Mouse (Mus musculus) bone marrow, adult 2 months (tissue): ENCODE results near the gene Vmp1. TPM values are rescaled to one million over a fixed set of nuclear protein-coding genes. Genes with fewer than 3 reads are reported as not detected.
A peak's percentile ranks its signal among the peaks of the same experiment; 100 is the strongest.

Experiments
- H3K27ac ChIP-seq: fragments of 200-500 bp; 2 replicates; pipeline ENCODE4 v1.5.1; 2012; ENCODE audit warnings: low read depth, mild to moderate bottlenecking, control low read depth, inconsistent platforms, low read length; ENCODE audit not compliant: control insufficient read depth, poor library complexity, insufficient read depth
- H3K4me1 ChIP-seq: fragments of 200-500 bp; 2 replicates; pipeline ENCODE4 v1.6.1; 2011; ENCODE audit warnings: low read length; ENCODE audit not compliant: control insufficient read depth, insufficient read depth
- H3K4me3 ChIP-seq: fragments of 200-500 bp; replicated peaks from 2 replicates; pipeline ENCODE3; 2011; ENCODE audit warnings: mild to moderate bottlenecking, low read depth, low read length, control low read depth; ENCODE audit not compliant: control insufficient read depth
- CTCF ChIP-seq: fragments of 200-500 bp; IDR thresholded peaks from 2 replicates; pipeline ENCODE4 v1.5.1; 2011; ENCODE audit warnings: low read length, control low read depth; ENCODE audit not compliant: control insufficient read depth, insufficient read depth
- POLR2A ChIP-seq: fragments of 200-500 bp; IDR thresholded peaks from 2 replicates; pipeline ENCODE4 v1.6.1; 2011; ENCODE audit warnings: low read depth, mild to moderate bottlenecking, control low read depth, low read length, borderline replicate concordance; ENCODE audit not compliant: control insufficient read depth
- WGBS: fragments of 180-500 bp; shearing (Covaris S2); methylation state at CpG from one replicate; pipeline ENCODE4 v1.1.7; 2018; 5-methylcytosine and 5-hydroxymethylcytosine counted together
- polyA plus RNA-seq: library from polyadenylated mRNA; stranded (reverse); fragments of >200 nt; gene quantifications from 2 replicates; pipeline ENCODE4 v1.2.4, GENCODE M21; 2011; ENCODE audit warnings: low replicate concordance; ENCODE audit not compliant: missing spikeins, insufficient read depth, insufficient read length

Vmp1 gene
- polyA plus RNA-seq, 1 experiment: 88.4 TPM

- no peak overlapping the region for H3K4me3 ChIP-seq
- no peak for TF ChIP-seq POLR2A
- peak; percentile 18; the same call in 1 of the 2 replicates for TF ChIP-seq CTCF
- WGBS: 19% methylated on average over 3 of the region's 3 CpGs
- H3K27ac ChIP-seq: no peak overlapping the region
- peaks cover 1% of the 10 kb centered on the region; the same call in 1 of the 2 replicates for H3K4me1 ChIP-seq
Measured at GRCm38 (mm10) chr11:86653446-86653845, 30.2 kb downstream of the Vmp1 start.

- H3K27ac ChIP-seq: peak overlapping the region; percentile 32; the same call in 1 of the 2 replicates
- TF ChIP-seq CTCF (no peak), POLR2A (no peak)
- 45% methylated on average over 4 of the region's 4 CpGs for WGBS
- no peak overlapping the region for H3K4me3 ChIP-seq
- H3K4me1 ChIP-seq: peaks cover 1% of the 10 kb centered on the region; the same call in 1 of the 2 replicates
Measured at GRCm38 (mm10) chr11:86652578-86652979, 31.1 kb downstream of the Vmp1 start.

DNA sequence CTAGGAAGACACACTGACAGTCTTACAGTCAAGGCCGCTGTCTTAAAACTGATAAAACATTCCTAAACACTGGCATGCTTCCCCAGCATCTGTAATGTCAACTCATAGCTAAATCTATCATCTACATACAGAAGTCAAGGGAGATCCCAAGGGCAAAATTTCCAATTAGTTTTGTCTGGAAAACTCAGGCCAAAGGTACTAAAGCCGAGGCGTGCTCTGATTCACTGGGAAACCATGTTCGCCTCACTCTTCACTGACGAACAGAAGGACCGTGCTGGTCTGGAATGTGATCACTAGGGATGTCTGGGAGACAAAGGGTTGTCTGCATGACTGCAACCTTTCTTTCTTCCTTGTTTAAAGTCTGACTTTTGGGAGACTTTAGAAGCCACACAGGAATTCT is 33.0 kb downstream of the Vmp1 start:
- H3K4me1 ChIP-seq: peaks cover 1% of the 10 kb centered on the region; the same call in 1 of the 2 replicates

DNA sequence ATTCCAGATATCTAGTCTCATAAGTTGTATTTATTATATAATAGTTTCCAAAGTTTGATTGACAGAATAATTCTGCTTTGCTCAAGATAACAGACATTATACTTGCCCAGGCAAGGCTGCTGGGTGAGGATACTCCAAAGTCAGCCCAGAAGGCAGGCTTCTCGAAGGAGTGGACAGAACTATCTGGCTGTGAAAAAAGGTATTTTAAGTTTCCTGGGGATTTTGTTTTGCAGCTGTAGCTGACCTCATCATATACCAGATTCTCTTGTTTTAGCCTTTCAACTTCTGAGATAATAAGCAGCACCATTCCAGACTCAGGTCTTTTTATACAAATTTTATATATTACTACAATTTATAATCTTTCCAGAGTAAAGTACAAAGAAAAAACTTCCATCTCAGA is 34.1 kb downstream of the Vmp1 start:
- Histone ChIP-seq H3K4me3 (no peak overlapping the region), H3K4me1 (peaks cover 1% of the 10 kb centered on the region; the same call in 1 of the 2 replicates), H3K27ac (no peak overlapping the region)
- 88% methylated on average over 1 of the region's 1 CpGs for WGBS
- no peak for TF ChIP-seq POLR2A
- TF ChIP-seq CTCF: no peak

More for the DNA sequence above, 33.0 kb downstream of the Vmp1 start:
- Histone ChIP-seq H3K4me3 (no peak overlapping the region), H3K27ac (no peak overlapping the region)
- no peak for TF ChIP-seq CTCF
- no peak for TF ChIP-seq POLR2A
- 93% methylated on average over 6 of the region's 6 CpGs for WGBS

DNA sequence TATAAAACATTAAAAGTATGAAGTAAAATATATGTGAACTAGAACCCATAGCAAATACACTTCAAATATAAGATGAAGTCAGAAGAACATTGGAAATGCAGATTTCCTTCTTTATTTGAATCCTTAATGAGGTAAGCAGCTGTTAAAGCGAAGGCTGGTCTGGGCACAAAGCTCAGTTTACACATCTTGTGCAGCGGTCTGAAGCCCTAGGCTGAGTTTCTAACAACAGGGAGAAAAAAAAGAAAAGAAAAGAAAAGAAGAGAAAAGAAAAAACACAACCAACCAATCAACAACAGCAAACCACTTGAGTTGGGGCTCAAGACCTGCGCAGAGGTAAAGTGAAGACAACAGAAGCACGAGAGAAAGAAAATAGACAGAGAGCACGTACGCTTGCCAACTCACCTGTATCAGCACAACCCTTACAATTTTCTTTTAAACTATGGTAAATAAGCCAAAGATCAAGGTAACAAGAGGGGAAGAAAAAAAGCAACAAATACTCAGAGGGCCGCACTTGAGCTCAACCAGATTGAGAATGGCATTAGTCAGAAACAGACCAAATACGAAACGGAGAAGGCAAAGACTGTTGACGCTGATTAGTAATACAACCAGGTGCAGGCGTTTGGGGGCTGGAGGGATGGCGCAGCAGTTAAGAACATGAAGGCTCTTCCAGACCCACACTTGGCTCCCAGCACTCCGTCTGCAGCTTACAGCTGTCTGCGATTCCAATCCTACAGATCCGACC is 35.8 kb downstream of the Vmp1 start:
- Histone ChIP-seq H3K4me1 (peaks cover 1% of the 10 kb centered on the region; the same call in 1 of the 2 replicates), H3K27ac (no peak overlapping the region), H3K4me3 (no peak overlapping the region)
- TF ChIP-seq POLR2A: no peak
- TF ChIP-seq CTCF: no peak
- WGBS: 94% methylated on average over 15 of the region's 15 CpGs

DNA sequence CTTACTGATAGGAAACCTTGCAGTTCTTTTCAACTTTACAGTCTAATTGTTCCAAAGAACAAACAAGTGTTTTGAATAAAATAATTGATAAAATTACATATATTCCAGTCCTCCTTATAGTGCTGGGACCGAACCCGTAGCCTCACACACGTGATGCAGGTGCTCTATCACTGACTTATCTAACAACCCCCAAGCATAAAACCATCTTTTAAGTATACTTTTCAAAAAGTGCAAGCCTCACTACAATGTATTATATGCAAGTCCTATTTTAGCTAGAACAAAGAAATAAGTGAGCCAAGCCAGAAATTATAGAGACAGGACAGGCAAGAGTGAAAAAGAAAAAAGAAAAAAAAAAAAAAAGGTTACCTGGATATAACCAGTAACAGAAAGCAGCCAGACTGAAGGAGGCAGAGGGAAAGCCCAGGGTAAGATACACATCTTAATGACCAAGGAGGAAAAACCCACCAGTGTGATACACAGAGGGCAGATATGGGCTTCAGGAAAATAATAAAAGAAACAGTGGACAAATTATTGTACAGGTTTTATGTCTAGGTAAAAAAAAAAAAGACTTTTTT is 36.7 kb downstream of the Vmp1 start:
- H3K4me3 ChIP-seq: no peak overlapping the region
- H3K4me1 ChIP-seq: peaks cover under 1% of the 10 kb centered on the region; the same call in 1 of the 2 replicates
- H3K27ac ChIP-seq: no peak overlapping the region
- WGBS: 88% methylated on average over 3 of the region's 3 CpGs
- TF ChIP-seq CTCF (no peak), POLR2A (no peak)

DNA sequence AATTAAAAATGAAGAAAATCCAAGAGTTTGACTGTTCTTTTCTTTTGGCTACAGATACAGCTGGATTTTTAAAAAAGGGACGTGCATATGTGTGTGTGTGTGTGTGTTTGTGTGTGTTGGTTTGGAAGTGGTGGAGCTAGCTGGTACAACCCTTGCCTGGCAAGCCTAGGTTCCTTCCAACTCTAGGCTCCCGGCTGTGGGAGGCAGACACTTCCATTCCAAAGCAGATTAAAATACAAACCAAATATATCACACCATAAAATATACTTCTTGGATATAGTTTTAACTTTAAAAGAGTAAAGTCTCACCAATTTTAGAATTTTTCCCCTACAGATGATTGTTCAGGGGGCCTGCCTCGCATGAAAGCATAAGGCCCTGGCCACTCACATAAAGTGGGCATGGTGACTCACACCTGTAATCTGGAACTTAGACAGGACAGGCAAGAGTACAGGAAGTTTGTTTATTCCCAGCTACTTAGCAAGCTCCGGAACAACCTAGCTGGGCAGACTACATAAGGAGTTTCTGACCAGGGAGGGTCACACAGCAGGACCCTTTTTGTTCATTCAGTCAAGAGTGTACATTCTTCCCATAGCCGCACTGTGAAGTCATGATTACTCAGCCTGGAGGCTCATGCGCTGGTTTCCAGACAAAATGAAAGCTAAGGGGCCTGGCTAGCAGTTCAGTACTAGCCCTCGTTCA is 37.4 kb downstream of the Vmp1 start:
- no peak overlapping the region for H3K27ac ChIP-seq
- H3K4me1 ChIP-seq: no peaks in the 10 kb centered on the region
- H3K4me3 ChIP-seq: no peak overlapping the region
- 89% methylated on average over 7 of the region's 7 CpGs for WGBS
- TF ChIP-seq POLR2A (no peak), CTCF (no peak)

GRCm38 (mm10) chr11:86644553-86644952 is 39.1 kb downstream of the Vmp1 start:
- H3K27ac ChIP-seq: no peak overlapping the region
- no peak overlapping the region for H3K4me3 ChIP-seq
- H3K4me1 ChIP-seq: no peaks in the 10 kb centered on the region
- WGBS: 90% methylated on average over 4 of the region's 4 CpGs
- no peak for TF ChIP-seq CTCF
- no peak for TF ChIP-seq POLR2A
